Mouse (Mus musculus) gastrocnemius, postnatal 25 days (tissue): ENCODE data around the gene Bex3. TPM values are rescaled to one million over a fixed set of nuclear protein-coding genes. Genes with fewer than 3 reads are reported as not detected.

ENCODE experiments used
- DNase-seq: peaks from one replicate; pipeline ENCODE4 v3.0.0; 2022
- total RNA-seq, 2 experiments: library from RNA; stranded (reverse); gene quantifications; 1 replicate in 1 of 2; 2 replicates in 1 of 2; pipeline ENCODE4 v1.2.3; 2021

Gene Bex3
- total RNA-seq, 2 experiments from 2014 or later = 3.1 to 4.8 TPM

GRCm38 (mm10) chrX:136313792-136314564 lies 43.9 kb downstream of the Bex3 start:
- no peak for DNase-seq

- DNase-seq = no peak
These were observed 49.9 kb downstream of the Bex3 start for GRCm38 (mm10) chrX:136319953-136320352.

Other genes starting within 250 kb of the Bex3 start
- gene Arxes1, start 236.9 kb upstream of the Bex3 start, total RNA-seq = under 1 TPM; 0.31 to 0.88 TPM
- not detected for gene Bex2, start 202.0 kb upstream of the Bex3 start, total RNA-seq
- gene Nxf3, start 185.0 kb upstream of the Bex3 start, total RNA-seq = not detected
- gene Bex4, start 131.3 kb upstream of the Bex3 start, total RNA-seq = not detected
- 10 to 100 TPM; 13.9 to 18.7 TPM for gene Tceal8, start 97.9 kb upstream of the Bex3 start, total RNA-seq
- gene Tceal5, start 66.4 kb upstream of the Bex3 start, total RNA-seq = 10 to 100 TPM; 27.5 to 46.6 TPM
- 10 to 100 TPM; 65.8 to 81.0 TPM for gene Tceal7, start 55.5 kb upstream of the Bex3 start, total RNA-seq
- gene Bex1, start 54.7 kb upstream of the Bex3 start, total RNA-seq = 10 to 100 TPM in 1 of 2 experiments, 1 to 10 TPM in 1; 9.9 to 26.7 TPM
- gene Tceal9, start 25.2 kb upstream of the Bex3 start, total RNA-seq = 10 to 100 TPM; 30.8 to 36.1 TPM
- gene Kir3dl1, start 247.7 kb downstream of the Bex3 start, total RNA-seq = not detected